Mouse (Mus musculus) spleen, adult 12 weeks (tissue): ENCODE measurements around the gene Slc9a8.
"Not testable (repeated sequence)": the region's sequence is repeated elsewhere in the genome, so short reads cannot be mapped to it uniquely, and the experiment has no call there.

Experiments used
- DNase-seq: peaks from one replicate; pipeline ENCODE4 v3.0.0; 2022; ENCODE audit warnings: low spot score

The Slc9a8 gene

GRCm38 (mm10) chr2:167421330-167422149 is at the start of gene Slc9a8:
Slc9a8 (plus strand) TSS chr2:167421712.
- peak; percentile 83 for DNase-seq

GRCm38 (mm10) chr2:167373266-167373665 is 48.2 kb upstream of the Slc9a8 start:
- DNase-seq = no peak

GRCm38 (mm10) chr2:167374191-167374805 is 47.2 kb upstream of the Slc9a8 start:
- no peak for DNase-seq

GRCm38 (mm10) chr2:167375135-167375534 is 46.4 kb upstream of the Slc9a8 start:
- DNase-seq = peak; percentile 19

GRCm38 (mm10) chr2:167375688-167376087 is 45.8 kb upstream of the Slc9a8 start:
- no peak for DNase-seq

- no peak for DNase-seq
Measured at GRCm38 (mm10) chr2:167376160-167376564, 45.4 kb upstream of the Slc9a8 start.

GRCm38 (mm10) chr2:167377697-167378096 is 43.8 kb upstream of the Slc9a8 start:
- DNase-seq = no peak

GRCm38 (mm10) chr2:167378972-167379371 is 42.5 kb upstream of the Slc9a8 start:
- no peak for DNase-seq

- no peak for DNase-seq
Measured at GRCm38 (mm10) chr2:167380615-167381285, 40.8 kb upstream of the Slc9a8 start.

- DNase-seq = peak; percentile 14
Measured at GRCm38 (mm10) chr2:167381596-167381995, 39.9 kb upstream of the Slc9a8 start.

GRCm38 (mm10) chr2:167382389-167382788 is 39.1 kb upstream of the Slc9a8 start:
- no peak for DNase-seq

GRCm38 (mm10) chr2:167383666-167384083 is 37.8 kb upstream of the Slc9a8 start:
- DNase-seq = peak; percentile 10

- DNase-seq = no peak
Measured at GRCm38 (mm10) chr2:167386456-167386855, 35.1 kb upstream of the Slc9a8 start.

- DNase-seq = no peak
Measured at GRCm38 (mm10) chr2:167386998-167387397, 34.5 kb upstream of the Slc9a8 start.

GRCm38 (mm10) chr2:167394426-167394825 is 27.1 kb upstream of the Slc9a8 start:
- no peak for DNase-seq

- not testable (repeated sequence) for DNase-seq
Measured at GRCm38 (mm10) chr2:167396420-167396819, 25.1 kb upstream of the Slc9a8 start.

- DNase-seq = no peak
Measured at GRCm38 (mm10) chr2:167399012-167399411, 22.5 kb upstream of the Slc9a8 start.

- DNase-seq = no peak
Measured at GRCm38 (mm10) chr2:167399646-167400045, 21.9 kb upstream of the Slc9a8 start.

- DNase-seq = no peak
Measured at GRCm38 (mm10) chr2:167403085-167403484, 18.4 kb upstream of the Slc9a8 start.

- no peak for DNase-seq
Measured at GRCm38 (mm10) chr2:167405101-167405880, 16.2 kb upstream of the Slc9a8 start.

- DNase-seq = no peak
Measured at GRCm38 (mm10) chr2:167407296-167407929, 14.1 kb upstream of the Slc9a8 start.

- no peak for DNase-seq
Measured at GRCm38 (mm10) chr2:167414461-167414860, 7.1 kb upstream of the Slc9a8 start.
